Mouse (Mus musculus): ENCODE data around the gene Fxyd2. TPM values are rescaled to one million over a fixed set of nuclear protein-coding genes. Genes with fewer than 3 reads are reported as not detected.

Fxyd2 gene
- polyA plus RNA-seq, 1 experiment, result 3.1 TPM

DNA sequence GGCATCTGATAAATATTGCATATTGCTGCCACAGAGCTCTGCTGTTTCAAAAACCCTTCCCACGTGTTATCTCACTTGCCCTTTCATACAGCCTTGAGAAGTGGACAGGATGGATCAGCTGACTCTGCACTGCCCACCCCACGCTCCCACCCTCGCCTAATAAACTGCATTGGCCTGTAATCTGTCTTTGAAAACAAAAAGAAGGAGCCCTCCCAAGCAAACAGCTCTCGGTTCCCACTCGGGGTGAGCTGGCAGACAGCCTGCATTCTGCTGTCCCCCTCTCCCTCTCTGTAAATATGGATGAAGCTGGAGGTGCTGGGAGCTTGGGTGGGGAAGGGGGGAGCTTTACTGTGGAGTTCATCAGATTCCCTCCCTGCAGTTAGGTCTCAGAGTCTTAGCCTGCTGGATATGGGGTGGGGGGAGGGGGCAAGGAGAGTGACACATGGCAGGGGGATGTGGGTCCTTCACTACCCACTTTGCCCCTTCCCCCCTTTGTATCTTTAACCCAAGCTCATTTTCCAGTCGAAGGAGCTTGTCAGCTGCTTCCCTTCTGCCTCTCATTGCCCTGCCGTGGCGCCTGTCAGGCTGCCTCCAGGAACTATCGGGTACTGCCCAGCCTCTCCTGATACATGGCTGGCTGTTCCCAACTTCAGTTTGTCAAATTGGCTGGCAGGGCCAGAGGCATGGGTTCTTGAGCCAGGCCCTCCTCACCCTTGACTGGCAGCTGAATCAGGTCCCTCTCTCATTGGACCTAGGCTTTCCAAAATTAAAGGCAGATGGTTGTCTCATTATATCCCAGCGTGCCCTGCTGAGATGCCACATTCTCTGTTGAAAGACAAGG, 18.8 kb upstream of the Fxyd2 start:
- WGBS, result 31% methylated on average over 10 of the region's 10 CpGs
- H3K27ac ChIP-seq (ENCODE audit: insufficient read depth, low read length), result peak overlapping the region; percentile 39; the same call in 1 of the 2 replicates
- peak; percentile 76 to 86 for DNase-seq

DNA sequence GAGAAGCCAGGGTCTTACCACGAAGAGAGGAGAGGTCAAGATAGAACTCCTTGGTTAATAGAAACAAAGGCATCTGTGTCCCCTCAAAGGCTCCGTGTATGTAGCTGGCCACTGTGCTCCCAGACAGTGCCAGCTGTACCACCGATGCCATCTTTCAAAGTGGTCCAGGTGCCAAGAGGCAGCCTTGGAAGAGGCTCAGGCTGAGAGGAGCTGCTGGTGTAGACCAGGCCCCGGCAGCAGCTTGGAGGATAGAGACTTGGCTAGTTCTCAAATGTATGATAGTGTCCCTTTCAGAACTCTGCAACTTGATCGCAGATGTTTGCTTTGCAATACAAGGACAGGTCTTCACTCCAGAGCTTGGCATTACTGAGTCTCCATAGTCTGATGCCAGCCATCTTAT, 17.1 kb upstream of the Fxyd2 start:
- H3K4me1 ChIP-seq (ENCODE audit: control insufficient read depth, insufficient read depth, low read length), result peaks cover 45% of the 10 kb centered on the region
- no peak overlapping the region for H3K27ac ChIP-seq (ENCODE audit: insufficient read depth, low read length)
- no peak overlapping the region for H3K4me3 ChIP-seq (replicated peaks; ENCODE audit: insufficient read depth, low read depth, low read length)
- peak in 1 of 2 experiments; percentile 42 for DNase-seq
- TF ChIP-seq POLR2A (IDR thresholded peaks at IDR 0.05; ENCODE audit: borderline replicate concordance, insufficient read depth, low read length) (no peak), CTCF (IDR thresholded peaks at IDR 0.05; ENCODE audit: borderline replicate concordance, insufficient read depth, low read depth, low read length) (no peak)
- H3K27me3 ChIP-seq (ENCODE audit: control insufficient read depth, insufficient read depth, low read length), result no peaks in the 10 kb centered on the region
- 26% methylated on average over 5 of the region's 5 CpGs for WGBS

More for the DNA sequence above, 18.8 kb upstream of the Fxyd2 start:
- no peak overlapping the region for H3K4me3 ChIP-seq (replicated peaks; ENCODE audit: insufficient read depth, low read depth, low read length)
- peaks cover 53% of the 10 kb centered on the region for H3K4me1 ChIP-seq (ENCODE audit: control insufficient read depth, insufficient read depth, low read length)
- H3K27me3 ChIP-seq (ENCODE audit: control insufficient read depth, insufficient read depth, low read length), result no peaks in the 10 kb centered on the region
- TF ChIP-seq POLR2A (IDR thresholded peaks at IDR 0.05; ENCODE audit: borderline replicate concordance, insufficient read depth, low read length), result no peak
- no peak for TF ChIP-seq CTCF (IDR thresholded peaks at IDR 0.05; ENCODE audit: borderline replicate concordance, insufficient read depth, low read depth, low read length)

DNA sequence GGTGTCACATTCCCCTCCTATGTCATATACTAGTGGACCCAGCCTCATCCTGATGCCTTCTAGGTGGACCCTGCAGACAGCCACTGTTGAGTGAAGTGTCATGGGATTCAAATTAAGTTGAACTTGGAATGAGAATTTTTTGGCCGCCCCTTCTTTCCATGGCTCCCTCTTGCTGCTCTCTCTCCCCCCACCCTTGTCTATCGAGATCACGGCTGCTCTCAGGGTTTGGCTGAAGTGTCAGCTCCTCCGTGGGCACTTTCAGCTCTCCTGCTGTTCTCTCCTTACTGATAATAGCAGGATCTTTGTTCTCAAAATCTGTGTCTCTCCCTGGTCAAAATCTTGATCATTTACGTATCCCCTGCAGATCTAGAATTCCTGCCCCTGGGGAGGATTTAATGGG, 16.6 kb upstream of the Fxyd2 start:
- no peaks in the 10 kb centered on the region for H3K27me3 ChIP-seq (ENCODE audit: control insufficient read depth, insufficient read depth, low read length)
- no peak overlapping the region for H3K27ac ChIP-seq (ENCODE audit: insufficient read depth, low read length)
- 68% methylated on average over 5 of the region's 5 CpGs for WGBS

DNA sequence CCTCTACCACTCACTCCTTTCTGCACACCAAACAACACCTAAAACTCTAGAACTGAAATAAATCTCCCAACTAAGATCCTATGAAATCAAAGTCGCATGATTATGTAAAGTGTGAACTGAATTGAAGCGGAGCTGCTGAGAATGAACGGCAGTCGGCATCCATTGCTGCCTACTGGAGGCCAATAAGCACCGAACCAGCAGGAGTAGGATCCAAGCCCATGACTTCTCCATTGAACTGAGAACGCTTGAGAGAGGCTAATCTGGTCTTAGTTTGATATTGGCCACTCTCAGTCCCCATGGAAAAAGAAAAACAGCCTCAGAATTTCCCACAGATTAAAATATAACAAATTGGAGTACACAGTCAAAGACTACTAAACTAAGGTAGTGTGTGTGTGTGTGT, 15.6 kb upstream of the Fxyd2 start:
- WGBS, result 72% methylated on average over 6 of the region's 6 CpGs
- Histone ChIP-seq H3K27ac (ENCODE audit: insufficient read depth, low read length) (no peak overlapping the region), H3K4me3 (replicated peaks; ENCODE audit: insufficient read depth, low read depth, low read length) (no peak overlapping the region), H3K27me3 (ENCODE audit: control insufficient read depth, insufficient read depth, low read length) (no peaks in the 10 kb centered on the region), H3K4me1 (ENCODE audit: control insufficient read depth, insufficient read depth, low read length) (peaks cover 35% of the 10 kb centered on the region)
- TF ChIP-seq POLR2A (IDR thresholded peaks at IDR 0.05; ENCODE audit: borderline replicate concordance, insufficient read depth, low read length) (no peak), CTCF (IDR thresholded peaks at IDR 0.05; ENCODE audit: borderline replicate concordance, insufficient read depth, low read depth, low read length) (no peak)
- DNase-seq, result no peak

More for the DNA sequence above, 16.6 kb upstream of the Fxyd2 start:
- no peak overlapping the region for H3K4me3 ChIP-seq (replicated peaks; ENCODE audit: insufficient read depth, low read depth, low read length)
- TF ChIP-seq CTCF (IDR thresholded peaks at IDR 0.05; ENCODE audit: borderline replicate concordance, insufficient read depth, low read depth, low read length) (no peak), POLR2A (IDR thresholded peaks at IDR 0.05; ENCODE audit: borderline replicate concordance, insufficient read depth, low read length) (no peak)
- peaks cover 41% of the 10 kb centered on the region for H3K4me1 ChIP-seq (ENCODE audit: control insufficient read depth, insufficient read depth, low read length)
- DNase-seq, result no peak

DNA sequence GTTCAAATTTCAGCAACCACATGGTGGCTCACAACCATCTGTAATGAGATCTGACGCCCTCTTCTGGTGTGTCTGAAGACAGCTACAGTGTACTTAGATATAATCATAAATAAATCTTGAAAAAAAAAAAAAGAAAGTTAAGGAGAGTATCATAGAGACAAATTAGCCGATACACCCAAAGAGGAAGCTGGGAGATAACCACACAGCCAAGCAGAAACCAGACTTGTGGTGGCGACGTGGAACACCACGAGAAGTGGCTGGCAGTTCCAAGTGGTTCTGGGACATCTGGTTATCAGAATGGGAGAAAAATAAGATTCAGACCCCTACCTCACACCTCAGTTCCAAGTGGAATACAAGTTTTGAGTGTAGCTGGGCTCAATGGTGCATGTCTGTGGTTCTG, 12.8 kb upstream of the Fxyd2 start:
- DNase-seq, result no peak
- no peak overlapping the region for H3K27ac ChIP-seq (ENCODE audit: insufficient read depth, low read length)
- WGBS, result 95% methylated on average over 5 of the region's 5 CpGs
- H3K4me1 ChIP-seq (ENCODE audit: control insufficient read depth, insufficient read depth, low read length), result peaks cover 9% of the 10 kb centered on the region; the same call in 1 of the 2 replicates
- TF ChIP-seq CTCF (IDR thresholded peaks at IDR 0.05; ENCODE audit: borderline replicate concordance, insufficient read depth, low read depth, low read length) (no peak), POLR2A (IDR thresholded peaks at IDR 0.05; ENCODE audit: borderline replicate concordance, insufficient read depth, low read length) (no peak)
- H3K27me3 ChIP-seq (ENCODE audit: control insufficient read depth, insufficient read depth, low read length), result no peaks in the 10 kb centered on the region
- no peak overlapping the region for H3K4me3 ChIP-seq (replicated peaks; ENCODE audit: insufficient read depth, low read depth, low read length)

DNA sequence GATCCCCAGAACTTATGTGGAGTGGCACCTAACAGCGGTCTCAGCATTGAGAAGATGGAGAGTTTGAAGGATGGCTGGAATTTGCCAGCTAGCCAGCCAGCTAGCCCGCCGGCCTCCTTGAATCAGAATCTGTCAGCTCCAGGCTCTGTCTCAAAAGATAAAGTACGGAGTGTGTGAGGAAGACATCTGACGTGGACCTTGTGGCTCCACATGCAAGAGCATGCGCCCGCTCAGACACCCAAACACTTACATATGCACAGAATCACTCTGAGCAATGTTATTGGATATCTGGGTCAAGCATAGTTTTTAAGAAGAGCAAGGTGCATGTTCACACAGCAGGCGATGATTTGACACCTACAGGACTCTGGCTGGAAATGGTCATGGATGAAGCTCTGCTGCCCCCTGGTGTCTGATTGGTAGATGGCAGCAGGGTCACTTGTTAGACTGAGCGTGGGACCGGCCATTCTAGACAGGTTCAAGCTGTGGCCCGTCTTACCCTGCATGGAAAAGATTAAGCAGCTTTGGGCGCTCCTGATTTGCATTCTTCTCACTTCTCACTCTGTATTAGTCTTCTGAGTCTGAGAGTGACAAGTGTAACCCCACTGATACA, 11.0 kb upstream of the Fxyd2 start:
- no peaks in the 10 kb centered on the region for H3K27me3 ChIP-seq (ENCODE audit: control insufficient read depth, insufficient read depth, low read length)
- 34% methylated on average over 12 of the region's 12 CpGs for WGBS
- peak; percentile 85 to 95 for DNase-seq
- no peak for TF ChIP-seq POLR2A (IDR thresholded peaks at IDR 0.05; ENCODE audit: borderline replicate concordance, insufficient read depth, low read length)
- TF ChIP-seq CTCF (IDR thresholded peaks at IDR 0.05; ENCODE audit: borderline replicate concordance, insufficient read depth, low read depth, low read length), result peak; percentile 100
- H3K4me3 ChIP-seq (replicated peaks; ENCODE audit: insufficient read depth, low read depth, low read length), result no peak overlapping the region
- no peak overlapping the region for H3K27ac ChIP-seq (ENCODE audit: insufficient read depth, low read length)
- no peaks in the 10 kb centered on the region; the same call in 1 of the 2 replicates for H3K4me1 ChIP-seq (ENCODE audit: control insufficient read depth, insufficient read depth, low read length)

DNA sequence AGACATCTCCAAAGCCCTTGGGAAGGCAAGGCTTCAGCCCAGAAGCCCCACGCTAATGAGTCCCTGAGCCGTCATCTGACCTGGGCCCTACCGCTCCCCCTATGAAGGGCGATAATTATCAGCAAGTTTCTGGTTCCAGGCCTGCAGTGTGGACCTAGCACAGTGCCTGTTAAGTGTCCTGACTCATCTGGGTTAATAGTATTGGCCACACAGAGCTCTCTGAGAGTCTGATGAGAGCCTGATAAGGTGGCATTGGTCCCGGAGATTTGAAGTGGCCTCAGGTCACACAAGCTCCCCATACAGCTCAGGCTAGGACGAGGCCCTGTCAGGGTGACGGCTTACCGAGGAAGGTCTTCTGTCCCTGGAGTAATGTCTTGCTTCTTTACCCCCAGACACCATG, 9.9 kb upstream of the Fxyd2 start:
- TF ChIP-seq POLR2A (IDR thresholded peaks at IDR 0.05; ENCODE audit: borderline replicate concordance, insufficient read depth, low read length) (no peak), CTCF (IDR thresholded peaks at IDR 0.05; ENCODE audit: borderline replicate concordance, insufficient read depth, low read depth, low read length) (no peak)
- 88% methylated on average over 8 of the region's 8 CpGs for WGBS
- no peak overlapping the region for H3K4me3 ChIP-seq (replicated peaks; ENCODE audit: insufficient read depth, low read depth, low read length)
- H3K27ac ChIP-seq (ENCODE audit: insufficient read depth, low read length), result no peak overlapping the region
- H3K27me3 ChIP-seq (ENCODE audit: control insufficient read depth, insufficient read depth, low read length), result no peaks in the 10 kb centered on the region
- H3K4me1 ChIP-seq (ENCODE audit: control insufficient read depth, insufficient read depth, low read length), result no peaks in the 10 kb centered on the region
- no peak for DNase-seq

DNA sequence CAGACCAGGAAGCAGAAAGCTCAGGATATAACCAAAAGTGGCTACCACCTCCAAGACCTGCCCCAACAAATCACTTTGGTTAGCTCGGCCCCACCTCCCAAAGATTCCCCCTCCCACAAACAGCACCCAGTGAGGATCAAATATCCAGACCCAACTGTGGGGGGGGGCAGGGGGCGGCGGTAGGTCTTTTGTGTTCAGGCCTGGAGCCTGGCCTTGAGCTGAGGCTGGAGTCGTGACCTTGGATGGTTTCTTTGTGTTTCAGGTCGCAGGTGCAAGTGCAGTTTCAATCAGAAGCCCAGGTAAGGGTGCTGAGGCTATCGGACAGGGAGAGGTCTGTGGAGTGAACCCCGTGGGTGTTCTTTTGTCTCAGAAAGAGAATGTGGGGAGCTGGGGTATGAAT, 8.2 kb upstream of the Fxyd2 start:
- no peaks in the 10 kb centered on the region for H3K27me3 ChIP-seq (ENCODE audit: control insufficient read depth, insufficient read depth, low read length)
- WGBS, result 92% methylated on average over 7 of the region's 7 CpGs
- no peak for TF ChIP-seq POLR2A (IDR thresholded peaks at IDR 0.05; ENCODE audit: borderline replicate concordance, insufficient read depth, low read length)
- no peak for TF ChIP-seq CTCF (IDR thresholded peaks at IDR 0.05; ENCODE audit: borderline replicate concordance, insufficient read depth, low read depth, low read length)
- H3K4me3 ChIP-seq (replicated peaks; ENCODE audit: insufficient read depth, low read depth, low read length), result no peak overlapping the region
- no peaks in the 10 kb centered on the region for H3K4me1 ChIP-seq (ENCODE audit: control insufficient read depth, insufficient read depth, low read length)
- DNase-seq, result no peak
- H3K27ac ChIP-seq (ENCODE audit: insufficient read depth, low read length), result no peak overlapping the region
